Mouse (Mus musculus): ENCODE measurements at regions not wholly inside any gene's neighbourhood (a gene's known extent, or its start where the extent isn't known, plus 50 kb on each side); places are given as distances from the start of the nearest gene placed in this dataset.

DNA sequence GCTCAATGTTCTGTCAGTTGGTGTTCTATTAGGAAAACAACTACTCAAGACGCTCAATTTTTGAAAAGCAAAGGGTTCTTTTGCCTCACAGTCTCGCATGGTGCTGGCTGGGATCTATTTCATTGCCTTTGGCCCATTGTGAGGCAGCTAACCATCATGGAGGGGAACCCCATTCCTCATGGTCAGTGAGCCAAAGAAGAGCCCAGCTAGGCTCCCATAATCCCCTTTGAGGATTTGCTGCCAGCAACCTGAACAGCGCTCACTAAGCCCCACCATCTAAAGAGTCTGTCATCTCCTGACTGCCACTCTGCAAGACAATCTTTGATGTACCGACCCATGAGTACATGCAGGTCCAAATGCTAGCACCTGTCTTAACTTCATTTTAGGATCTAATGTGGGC, 53.1 kb upstream of the Galnt7 start:
- POLR2A ChIA-PET: no interaction called here

DNA sequence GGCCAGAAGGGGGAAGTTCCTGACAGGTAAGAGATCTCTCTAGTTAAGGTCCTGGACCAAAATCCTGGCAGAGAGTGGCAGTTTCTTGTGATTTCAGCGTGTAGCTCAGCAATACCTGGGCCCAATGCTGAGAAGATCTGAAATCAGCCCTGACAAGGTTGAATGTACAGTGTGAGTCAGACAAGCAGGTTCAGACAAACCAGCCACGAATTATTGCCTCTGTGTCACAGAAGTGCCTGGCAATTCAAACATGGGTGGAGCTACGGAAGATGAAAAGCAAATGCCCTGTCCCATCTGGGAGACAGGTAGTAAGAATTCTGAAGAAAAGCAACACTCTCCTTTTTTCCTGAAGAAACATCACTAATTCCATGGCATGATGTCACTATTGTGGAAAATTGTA, 51.3 kb upstream of the Galnt7 start:
- POLR2A ChIA-PET: no interaction called here
- CTCF ChIA-PET: interaction anchor here in 1 of 4 experiments (0.6 kb wide), 2 partner anchors 69 to 123 kb away, joined by 3 read pairs; no protein-coding TSS in a partner anchor

More for the DNA sequence above, 53.1 kb upstream of the Galnt7 start:
- CTCF ChIA-PET: no interaction called here

DNA sequence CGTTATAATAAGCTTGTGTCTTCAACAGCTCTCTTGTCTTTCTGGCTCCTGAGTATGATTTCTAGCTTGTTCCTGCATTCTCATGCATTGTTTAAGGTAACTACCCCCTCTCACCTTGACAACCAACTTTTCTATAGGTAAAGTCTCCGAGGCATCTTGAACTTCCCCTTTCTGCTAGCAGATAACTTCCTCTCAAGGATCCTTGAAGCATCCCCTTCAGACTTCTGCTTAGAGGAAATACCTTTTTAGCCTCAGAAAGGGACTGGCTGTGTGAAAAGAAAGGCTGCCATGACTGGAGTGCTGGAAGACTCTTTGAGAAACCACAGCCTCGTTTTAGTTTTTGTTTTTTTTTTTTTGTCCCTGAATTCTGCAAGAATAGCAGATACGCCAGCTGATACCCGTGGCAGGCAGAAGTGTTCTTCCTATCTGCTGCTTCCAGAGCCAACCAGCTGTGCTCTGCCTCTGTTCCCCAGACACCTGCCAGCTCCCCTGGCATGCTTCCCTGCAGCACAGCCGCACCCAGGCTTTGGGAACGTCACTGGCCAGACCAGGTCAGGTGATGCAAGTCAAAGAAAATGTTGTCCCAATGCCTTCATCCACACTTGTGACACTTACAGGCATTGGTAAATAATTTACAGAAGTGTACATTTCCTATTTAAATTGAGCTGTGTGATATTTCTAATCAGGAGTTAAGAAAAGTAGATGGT, 49.7 kb upstream of the Galnt7 start:
- CTCF ChIA-PET: no interaction called here
- POLR2A ChIA-PET: interaction anchor here in 1 of 4 experiments (0.7 kb wide), 1 partner anchor 97 kb away, joined by 5 read pairs; no protein-coding TSS in a partner anchor
